Mouse (Mus musculus) brain, adult 2 months (tissue): ENCODE measurements around the gene Dnase2a.
A peak's percentile ranks its signal among the peaks of the same experiment; 100 is the strongest.
"Not testable (repeated sequence)": the region's sequence is repeated elsewhere in the genome, so short reads cannot be mapped to it uniquely, and the experiment has no call there.

Source experiments
- DNase-seq: peaks from one replicate; pipeline ENCODE4 v3.0.0; 2011; ENCODE audit warnings: low read depth, low spot score

Gene Dnase2a

GRCm38 (mm10) chr8:84907493-84907892 lies 867 bp upstream of the Dnase2a start:
- no peak for DNase-seq

GRCm38 (mm10) chr8:84907979-84908378 lies 381 bp upstream of the Dnase2a start:
- DNase-seq, result not testable (repeated sequence)

GRCm38 (mm10) chr8:84909162-84909767 lies 905 bp downstream of the Dnase2a start:
- no peak for DNase-seq

GRCm38 (mm10) chr8:84909949-84910348 lies 1.6 kb downstream of the Dnase2a start:
- no peak for DNase-seq

GRCm38 (mm10) chr8:84910551-84910950 lies 2.2 kb downstream of the Dnase2a start:
- peak; percentile 93 for DNase-seq

- no peak for DNase-seq
Measured at GRCm38 (mm10) chr8:84911854-84912253, 3.5 kb downstream of the Dnase2a start.

- no peak for DNase-seq
Measured at GRCm38 (mm10) chr8:84912391-84912790, 4.0 kb downstream of the Dnase2a start.

GRCm38 (mm10) chr8:84912895-84913501 lies 4.6 kb downstream of the Dnase2a start:
- DNase-seq, result peak; percentile 94

- no peak for DNase-seq
Measured at GRCm38 (mm10) chr8:84913502-84913900, 5.1 kb downstream of the Dnase2a start.

GRCm38 (mm10) chr8:84913960-84914359 lies 5.6 kb downstream of the Dnase2a start:
- DNase-seq, result peak; percentile 69

- DNase-seq, result no peak
Measured at GRCm38 (mm10) chr8:84915269-84915668, 6.9 kb downstream of the Dnase2a start.

- DNase-seq, result no peak
Measured at GRCm38 (mm10) chr8:84917781-84918180, 9.4 kb downstream of the Dnase2a start.

GRCm38 (mm10) chr8:84918646-84919045 lies 10.3 kb downstream of the Dnase2a start:
- no peak for DNase-seq

- no peak for DNase-seq
Measured at GRCm38 (mm10) chr8:84921596-84921995, 13.2 kb downstream of the Dnase2a start.

- DNase-seq, result no peak
Measured at GRCm38 (mm10) chr8:84925557-84925956, 17.2 kb downstream of the Dnase2a start.

GRCm38 (mm10) chr8:84927513-84927912 lies 19.2 kb downstream of the Dnase2a start:
- no peak for DNase-seq

- DNase-seq, result peak; percentile 88
Measured at GRCm38 (mm10) chr8:84928456-84929306, 20.3 kb downstream of the Dnase2a start.

- no peak for DNase-seq
Measured at GRCm38 (mm10) chr8:84930582-84930981, 22.2 kb downstream of the Dnase2a start.

GRCm38 (mm10) chr8:84933767-84934559 lies 25.6 kb downstream of the Dnase2a start:
- DNase-seq, result peak; percentile 77

GRCm38 (mm10) chr8:84934860-84935259 lies 26.5 kb downstream of the Dnase2a start:
- DNase-seq, result peak; percentile 95

- peak; percentile 49 for DNase-seq
Measured at GRCm38 (mm10) chr8:84935489-84935888, 27.1 kb downstream of the Dnase2a start.
